Mouse (Mus musculus): ENCODE measurements around the gene Zmym5. TPM values are rescaled to one million over a fixed set of nuclear protein-coding genes. Genes with fewer than 3 reads are reported as not detected.
A peak's percentile ranks its signal among the peaks of the same experiment; 100 is the strongest.

The Zmym5 gene
- total and polyA plus RNA-seq, 3 experiments, result 5.4 to 21.6 (median 19.2) TPM

GRCm38 (mm10) chr14:56832563-56833113 lies 21.1 kb upstream of the Zmym5 start:
- Histone ChIP-seq H3K9ac (ENCODE audit: low read depth, low read length) (no peak overlapping the region), H3K4me1 (ENCODE audit: control insufficient read depth, insufficient read depth, low read length) (no peaks in the 10 kb centered on the region), H3K27me3 (ENCODE audit: control insufficient read depth, insufficient read depth, low read length) (no peaks in the 10 kb centered on the region), H3K27ac (no peak overlapping the region), H3K4me3 (no peak overlapping the region), H3K36me3 (ENCODE audit: control insufficient read depth, insufficient read depth, low read length) (no peaks in the 10 kb centered on the region), H3K79me2 (replicated peaks; ENCODE audit: control insufficient read depth, insufficient read depth, low read length) (no peaks in the 10 kb centered on the region)
- intact Hi-C loops (cut with DNase I), result no loop called here
- WGBS, result 62% methylated on average over 1 of the region's 1 CpGs
- DNase-seq, result no peak
- TF ChIP-seq POLR2A (IDR thresholded peaks at IDR 0.05; ENCODE audit: insufficient read depth, low read depth, low read length), result no peak
- TF ChIP-seq EP300 (IDR thresholded peaks at IDR 0.05; ENCODE audit: insufficient read depth, low read depth, low read length), result no peak
- no peak for TF ChIP-seq CTCF (IDR thresholded peaks at IDR 0.05)

GRCm38 (mm10) chr14:56832147-56832546 lies 20.6 kb upstream of the Zmym5 start:
- TF ChIP-seq EP300 (IDR thresholded peaks at IDR 0.05; ENCODE audit: insufficient read depth, low read depth, low read length), result no peak
- no peak for TF ChIP-seq POLR2A (IDR thresholded peaks at IDR 0.05; ENCODE audit: insufficient read depth, low read depth, low read length)
- TF ChIP-seq CTCF (IDR thresholded peaks at IDR 0.05), result no peak
- H3K36me3 ChIP-seq (ENCODE audit: control insufficient read depth, insufficient read depth, low read length), result no peaks in the 10 kb centered on the region
- no peaks in the 10 kb centered on the region for H3K4me1 ChIP-seq (ENCODE audit: control insufficient read depth, insufficient read depth, low read length)
- H3K79me2 ChIP-seq (replicated peaks; ENCODE audit: control insufficient read depth, insufficient read depth, low read length), result no peaks in the 10 kb centered on the region
- no peak for DNase-seq
- no peak overlapping the region for H3K27ac ChIP-seq
- H3K27me3 ChIP-seq (ENCODE audit: control insufficient read depth, insufficient read depth, low read length), result no peaks in the 10 kb centered on the region
- WGBS, result 92% methylated on average over 3 of the region's 3 CpGs
- intact Hi-C loops (cut with DNase I), result no loop called here
- H3K9ac ChIP-seq (ENCODE audit: low read depth, low read length), result no peak overlapping the region
- H3K4me3 ChIP-seq, result no peak overlapping the region

GRCm38 (mm10) chr14:56830491-56831045 lies 19.1 kb upstream of the Zmym5 start:
- no peaks in the 10 kb centered on the region for H3K4me1 ChIP-seq (ENCODE audit: control insufficient read depth, insufficient read depth, low read length)
- H3K27ac ChIP-seq, result no peak overlapping the region
- intact Hi-C loops (cut with DNase I), result no loop called here
- H3K4me3 ChIP-seq, result no peak overlapping the region
- no peak overlapping the region for H3K9ac ChIP-seq (ENCODE audit: low read depth, low read length)
- TF ChIP-seq POLR2A (IDR thresholded peaks at IDR 0.05; ENCODE audit: insufficient read depth, low read depth, low read length) (no peak), EP300 (IDR thresholded peaks at IDR 0.05; ENCODE audit: insufficient read depth, low read depth, low read length) (no peak), CTCF (IDR thresholded peaks at IDR 0.05) (no peak)
- no peaks in the 10 kb centered on the region for H3K36me3 ChIP-seq (ENCODE audit: control insufficient read depth, insufficient read depth, low read length)
- H3K79me2 ChIP-seq (replicated peaks; ENCODE audit: control insufficient read depth, insufficient read depth, low read length), result no peaks in the 10 kb centered on the region
- no peaks in the 10 kb centered on the region for H3K27me3 ChIP-seq (ENCODE audit: control insufficient read depth, insufficient read depth, low read length)
- DNase-seq, result no peak

- Histone ChIP-seq H3K9ac (ENCODE audit: low read depth, low read length) (no peak overlapping the region), H3K79me2 (replicated peaks; ENCODE audit: control insufficient read depth, insufficient read depth, low read length) (no peaks in the 10 kb centered on the region), H3K4me3 (no peak overlapping the region), H3K27me3 (ENCODE audit: control insufficient read depth, insufficient read depth, low read length) (no peaks in the 10 kb centered on the region), H3K4me1 (ENCODE audit: control insufficient read depth, insufficient read depth, low read length) (no peaks in the 10 kb centered on the region), H3K36me3 (ENCODE audit: control insufficient read depth, insufficient read depth, low read length) (no peaks in the 10 kb centered on the region), H3K27ac (no peak overlapping the region)
- TF ChIP-seq CTCF (IDR thresholded peaks at IDR 0.05) (peak; percentile 68), EP300 (IDR thresholded peaks at IDR 0.05; ENCODE audit: insufficient read depth, low read depth, low read length) (no peak)
- intact Hi-C loops (cut with DNase I), result no loop called here
- no peak for DNase-seq
These were observed 13.0 kb upstream of the Zmym5 start for GRCm38 (mm10) chr14:56824562-56824961.

GRCm38 (mm10) chr14:56817616-56818015 lies 6.1 kb upstream of the Zmym5 start:
- TF ChIP-seq CTCF (IDR thresholded peaks at IDR 0.05) (no peak), EP300 (IDR thresholded peaks at IDR 0.05; ENCODE audit: insufficient read depth, low read depth, low read length) (no peak), POLR2A (IDR thresholded peaks at IDR 0.05; ENCODE audit: insufficient read depth, low read depth, low read length) (no peak)
- intact Hi-C loops (cut with DNase I), result no loop called here
- DNase-seq, result no peak
- Histone ChIP-seq H3K27me3 (ENCODE audit: control insufficient read depth, insufficient read depth, low read length) (no peaks in the 10 kb centered on the region), H3K4me1 (ENCODE audit: control insufficient read depth, insufficient read depth, low read length) (peaks cover 6% of the 10 kb centered on the region), H3K79me2 (replicated peaks; ENCODE audit: control insufficient read depth, insufficient read depth, low read length) (no peaks in the 10 kb centered on the region), H3K4me3 (no peak overlapping the region), H3K9ac (ENCODE audit: low read depth, low read length) (no peak overlapping the region), H3K36me3 (ENCODE audit: control insufficient read depth, insufficient read depth, low read length) (peaks cover 12% of the 10 kb centered on the region), H3K27ac (no peak overlapping the region)
- WGBS, result 23% methylated on average over 11 of the region's 11 CpGs

- peaks cover 12% of the 10 kb centered on the region for H3K36me3 ChIP-seq (ENCODE audit: control insufficient read depth, insufficient read depth, low read length)
- intact Hi-C loops (cut with DNase I), result no loop called here
- TF ChIP-seq CTCF (IDR thresholded peaks at IDR 0.05) (no peak), EP300 (IDR thresholded peaks at IDR 0.05; ENCODE audit: insufficient read depth, low read depth, low read length) (no peak), POLR2A (IDR thresholded peaks at IDR 0.05; ENCODE audit: insufficient read depth, low read depth, low read length) (no peak)
- H3K9ac ChIP-seq (ENCODE audit: low read depth, low read length), result no peak overlapping the region
- peaks cover 6% of the 10 kb centered on the region for H3K4me1 ChIP-seq (ENCODE audit: control insufficient read depth, insufficient read depth, low read length)
- no peak overlapping the region for H3K4me3 ChIP-seq
- no peaks in the 10 kb centered on the region for H3K27me3 ChIP-seq (ENCODE audit: control insufficient read depth, insufficient read depth, low read length)
- no peak for DNase-seq
- WGBS, result 76% methylated on average over 4 of the region's 4 CpGs
- no peaks in the 10 kb centered on the region for H3K79me2 ChIP-seq (replicated peaks; ENCODE audit: control insufficient read depth, insufficient read depth, low read length)
- no peak overlapping the region for H3K27ac ChIP-seq
These were observed 5.6 kb upstream of the Zmym5 start for GRCm38 (mm10) chr14:56817131-56817530.

All from heart, adult 2 months (tissue).